Mouse (Mus musculus): ENCODE measurements around the gene Serpina10. TPM values are rescaled to one million over a fixed set of nuclear protein-coding genes. Genes with fewer than 3 reads are reported as not detected.
"Not testable (repeated sequence)": the region's sequence is repeated elsewhere in the genome, so short reads cannot be mapped to it uniquely, and the experiment has no call there.

Serpina10 gene
- polyA plus RNA-seq, 1 experiment = not detected

DNA sequence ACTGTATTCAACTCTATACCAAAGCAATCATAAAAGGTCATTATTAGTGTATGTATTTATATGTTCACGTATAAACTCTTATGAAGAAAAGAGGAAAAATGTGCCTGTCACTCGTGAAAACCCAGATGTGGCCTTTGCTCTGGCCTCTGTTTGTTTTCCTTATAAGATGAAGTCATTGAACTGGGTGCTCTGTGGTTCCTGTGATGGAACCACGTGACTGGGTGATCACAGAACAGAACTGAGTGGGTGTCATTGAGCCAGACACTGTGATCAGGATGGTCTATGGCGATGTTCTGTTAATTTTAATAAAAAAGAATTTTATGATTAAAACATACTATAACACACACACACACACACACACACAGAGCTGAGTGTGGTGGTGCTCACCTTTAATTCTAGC, 15.5 kb downstream of the Serpina10 start:
- no peak for DNase-seq (ENCODE audit: low read depth)

DNA sequence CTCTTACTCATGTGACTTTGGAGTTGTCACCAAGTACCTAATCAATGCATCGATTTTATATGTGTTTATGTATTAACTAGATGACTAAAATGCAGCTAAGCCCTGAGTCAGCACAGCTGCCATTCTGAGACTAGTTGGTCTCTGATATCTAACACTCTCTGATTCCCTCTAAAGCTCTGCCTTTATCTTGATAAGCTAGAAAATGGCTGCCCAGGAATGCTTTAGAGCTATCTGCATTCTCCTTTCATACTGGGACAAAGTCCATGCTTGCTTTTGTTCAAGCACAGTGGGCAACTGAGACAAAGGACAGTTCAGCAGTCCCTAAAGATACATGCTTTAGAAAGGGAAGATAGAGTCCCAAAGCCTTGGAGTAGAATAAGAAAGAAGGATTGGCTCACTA, 16.1 kb downstream of the Serpina10 start:
- no peak for DNase-seq (ENCODE audit: low read depth)

DNA sequence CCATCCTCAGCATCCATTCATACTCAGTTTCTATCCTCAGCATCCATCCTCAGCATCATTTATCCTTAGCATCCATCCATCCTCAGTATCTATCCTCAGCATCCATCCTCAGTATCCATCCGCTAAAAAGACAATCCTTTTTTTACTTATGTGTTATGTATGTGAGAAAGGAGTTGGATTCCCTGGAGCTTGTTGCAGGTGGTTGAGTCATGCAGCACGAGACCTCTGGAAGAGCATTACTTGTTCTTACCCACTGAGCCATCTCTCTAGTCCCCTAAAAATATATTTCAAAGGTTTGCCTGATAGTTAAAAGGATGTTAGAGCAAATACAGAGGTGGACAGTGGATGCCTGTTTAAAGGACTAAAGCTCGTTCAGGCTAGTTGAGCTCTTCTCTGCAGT, 29.4 kb downstream of the Serpina10 start:
- DNase-seq (ENCODE audit: low read depth) = no peak

DNA sequence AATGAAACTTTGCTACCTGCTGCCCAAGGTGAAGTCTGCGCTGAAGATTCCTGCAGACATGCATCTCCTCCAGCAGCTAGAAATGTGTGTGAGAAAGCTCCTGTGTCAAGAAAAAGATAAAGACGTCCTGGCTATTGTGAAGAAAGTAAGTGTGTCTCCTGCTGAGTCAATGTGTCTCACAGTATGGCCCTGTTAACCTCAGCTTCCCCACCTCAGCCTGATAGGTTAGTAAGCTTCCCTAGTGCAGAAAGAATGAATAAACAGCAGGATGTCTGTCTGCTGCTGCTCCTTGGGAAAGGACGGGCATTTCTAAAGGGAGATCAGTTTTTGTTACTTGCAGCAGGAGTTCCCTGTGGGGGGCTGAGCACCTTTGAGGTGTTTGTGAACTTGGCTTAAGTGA, 30.9 kb downstream of the Serpina10 start:
- DNase-seq (ENCODE audit: low read depth) = no peak

DNA sequence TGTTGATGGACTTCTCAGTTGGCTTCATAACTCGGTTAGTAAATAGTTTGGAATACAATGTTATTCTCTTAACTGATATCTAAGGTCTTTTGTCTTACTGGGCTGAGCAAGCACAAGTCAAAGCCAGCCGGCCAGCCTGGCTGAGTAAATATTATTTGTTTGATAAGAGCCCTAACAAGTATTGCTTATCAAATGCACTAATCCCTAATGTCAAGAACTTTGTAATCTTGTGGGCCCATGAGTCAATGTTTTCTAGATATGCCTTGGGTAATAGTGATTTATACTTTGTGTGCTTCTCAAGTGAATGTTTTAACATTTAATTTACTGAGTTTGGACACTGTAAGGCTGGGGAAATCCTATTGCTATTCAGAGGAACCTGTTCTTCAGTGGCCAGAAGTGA, 32.8 kb downstream of the Serpina10 start:
- no peak for DNase-seq (ENCODE audit: low read depth)

DNA sequence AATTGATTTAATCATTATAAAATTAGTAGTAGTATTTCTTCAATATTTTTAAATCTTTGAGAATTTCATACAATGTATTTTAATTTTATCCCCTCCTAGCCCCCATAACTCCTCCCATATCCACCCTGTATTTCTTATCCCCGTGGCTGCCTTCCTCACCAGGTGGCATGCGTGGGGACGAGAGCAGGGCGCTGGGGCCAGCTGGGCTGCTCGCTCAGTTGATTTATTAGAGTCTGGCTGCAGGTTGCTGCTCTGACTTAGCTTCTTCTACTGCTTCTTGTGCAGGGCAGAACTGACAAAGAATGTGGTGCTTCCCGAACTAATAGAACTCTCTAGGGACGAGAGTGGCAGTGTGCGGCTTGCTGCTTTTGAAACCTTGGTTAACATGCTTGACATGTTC, 47.5 kb downstream of the Serpina10 start:
- DNase-seq (ENCODE audit: low read depth) = no peak

DNA sequence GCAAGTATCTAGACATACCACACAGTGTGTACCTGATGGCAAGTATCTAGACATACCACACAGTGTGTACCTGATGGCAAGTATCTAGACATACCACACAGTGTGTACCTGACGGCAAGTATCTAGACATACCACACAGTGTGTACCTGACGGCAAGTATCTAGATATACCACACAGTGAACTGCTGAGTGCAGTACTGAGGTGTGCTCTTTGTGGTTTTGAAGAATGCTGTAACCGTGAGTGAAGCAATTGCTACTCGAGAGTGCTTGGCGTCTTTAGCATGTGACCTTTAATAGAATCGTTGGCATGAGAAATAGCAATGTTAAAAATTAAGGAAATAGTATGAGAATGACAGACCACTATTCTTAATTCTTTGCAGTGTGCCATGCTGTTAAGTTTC, 53.1 kb downstream of the Serpina10 start:
- not testable (repeated sequence) for DNase-seq (ENCODE audit: low read depth)

DNA sequence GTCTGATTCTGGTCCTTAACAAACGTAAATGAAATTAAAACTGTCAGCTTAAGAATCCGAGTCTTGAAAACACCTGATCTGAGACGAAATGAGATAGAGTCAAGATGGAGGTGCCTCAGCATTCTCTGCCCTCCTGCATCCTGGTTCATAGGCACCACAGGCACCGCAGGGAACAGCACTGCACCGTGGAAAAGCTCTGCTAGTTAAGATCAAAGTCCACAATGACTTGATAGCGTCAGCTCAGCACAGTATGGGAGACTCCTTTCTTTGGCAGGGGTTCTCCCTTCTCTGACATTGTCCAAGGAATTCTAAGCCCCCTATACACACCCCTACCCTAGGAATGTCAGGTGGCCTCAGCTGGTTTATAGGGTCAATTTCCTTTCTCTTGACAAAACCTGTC, 61.6 kb downstream of the Serpina10 start:
- no peak for DNase-seq (ENCODE audit: low read depth)

DNA sequence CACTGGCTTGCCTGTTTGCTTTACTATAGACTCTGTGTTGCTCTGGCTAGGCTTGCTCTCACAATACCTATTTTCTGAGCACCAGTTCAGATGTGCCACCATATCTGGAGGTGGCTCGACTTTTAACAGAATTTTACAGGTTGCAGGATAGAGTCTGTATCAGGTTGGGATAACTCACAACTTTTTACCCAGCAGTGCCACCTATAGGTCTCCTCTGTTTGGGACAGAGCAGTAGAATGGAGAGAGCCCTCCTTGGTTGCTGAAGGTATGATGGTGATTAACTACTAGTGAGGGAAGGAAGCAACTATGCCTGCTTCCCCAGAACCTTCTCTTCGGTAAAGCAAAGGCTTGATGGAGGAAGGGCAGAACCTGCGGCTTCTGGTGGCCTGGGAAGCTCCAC, 64.1 kb downstream of the Serpina10 start:
- no peak for DNase-seq (ENCODE audit: low read depth)

DNA sequence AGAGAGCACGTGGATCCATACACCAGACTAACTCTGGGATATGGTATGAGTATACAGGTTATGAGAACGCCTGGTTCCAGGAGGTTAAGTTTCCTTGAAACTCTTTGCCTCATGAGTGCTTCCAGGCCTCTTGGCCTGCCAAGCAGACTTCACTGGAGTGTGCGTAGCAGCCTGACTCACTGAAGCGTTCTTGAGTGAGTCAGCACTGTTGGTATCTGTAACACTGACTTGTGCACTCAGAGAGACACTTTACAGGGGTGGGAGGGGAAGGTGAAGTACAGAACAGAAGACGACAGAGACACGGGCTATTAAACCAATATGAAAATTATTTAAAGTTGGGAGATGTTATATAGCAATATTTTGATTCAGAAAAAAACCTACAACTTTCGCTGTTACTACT, 66.1 kb downstream of the Serpina10 start:
- no peak for DNase-seq (ENCODE audit: low read depth)

Other genes with a start within 250 kb of the Serpina10 start
- gene Otub2, start 242.8 kb downstream of the Serpina10 start, polyA plus RNA-seq (2012; rRNA removed) = 3.8 and 4.5 TPM in 2 replicates
- 0.80 and 1.2 TPM in 2 replicates for gene 9330161L09Rik, start 223.6 kb downstream of the Serpina10 start, polyA plus RNA-seq (2012; rRNA removed)
- gene Ddx24, start 205.6 kb downstream of the Serpina10 start, polyA plus RNA-seq (2012; rRNA removed) = 46.4 and 50.1 TPM in 2 replicates
- 378 and 701 TPM in 2 replicates for gene Ifi27, start 197.2 kb downstream of the Serpina10 start, polyA plus RNA-seq (2012; rRNA removed)
- 892 and 1,846 TPM in 2 replicates for gene Ifi27l2a, start 187.8 kb downstream of the Serpina10 start, polyA plus RNA-seq (2012; rRNA removed)
- 0.09 TPM in 1 of 2 replicates, not detected in the other for gene Ifi27l2b, start 174.2 kb downstream of the Serpina10 start, polyA plus RNA-seq (2012; rRNA removed)
- 1.4 and 1.6 TPM in 2 replicates for gene Ppp4r4, start 99.2 kb downstream of the Serpina10 start, polyA plus RNA-seq (2012; rRNA removed)
- gene Serpina6, start 25.8 kb upstream of the Serpina10 start, polyA plus RNA-seq (2012; rRNA removed) = 0.07 and 0.22 TPM in 2 replicates
- gene Serpina16, start 44.7 kb upstream of the Serpina10 start, polyA plus RNA-seq (2012; rRNA removed) = 428 and 754 TPM in 2 replicates
- gene Serpina1f, start 64.1 kb upstream of the Serpina10 start, polyA plus RNA-seq (2012; rRNA removed) = 1,703 and 1,721 TPM in 2 replicates
- 2.5 and 4.3 TPM in 2 replicates for gene Serpina1d, start 142.1 kb upstream of the Serpina10 start, polyA plus RNA-seq (2012; rRNA removed)
- 5.8 and 97.4 TPM in 2 replicates for gene Serpina1b, start 198.9 kb upstream of the Serpina10 start, polyA plus RNA-seq (2012; rRNA removed)
- gene Serpina1a, start 232.1 kb upstream of the Serpina10 start, polyA plus RNA-seq (2012; rRNA removed) = 4.8 and 41.4 TPM in 2 replicates

All from gonadal fat pad, adult 2 months (tissue).